In the genomic region with DNA sequence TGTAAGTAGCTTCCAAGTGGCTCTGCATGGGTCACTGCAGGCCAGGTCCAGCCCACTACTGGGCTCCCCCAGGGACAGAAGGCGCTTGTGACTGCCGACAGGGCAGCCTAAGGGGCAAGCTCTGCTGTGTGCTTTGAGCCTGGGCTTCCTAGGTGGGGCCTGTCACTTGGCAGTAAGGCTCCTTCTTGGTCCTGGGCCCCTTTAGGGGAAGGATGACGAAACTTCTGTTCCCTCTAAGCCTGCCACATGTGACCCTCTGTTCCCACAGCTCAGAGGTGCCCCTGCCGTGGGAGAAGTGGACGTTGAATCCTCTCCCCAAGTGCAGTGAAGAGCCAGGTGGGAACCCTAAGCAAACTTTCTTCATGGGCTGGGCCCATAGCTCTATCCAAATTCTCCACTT, we compare ENCODE assay signal across 15 mouse cellular contexts.
DNase-seq lines count a peak whose midpoint lies in the region; ATAC-seq lines count a peak whose summit lies in the region.
"Had no signal": no experiment of that assay in that cellular context is flagged by ENCODE, and none has a peak within 500 bp of the region (broad histone marks: within the 10 kb centered on the region; RNA-seq: fewer than 3 reads in every experiment).

No protein-coding gene starts in this region.

- H3K9ac ChIP-seq in forebrain, embryonic 13.5 days, result no peak overlapping the region
- no peak overlapping the region for H3K9ac ChIP-seq in forebrain, embryonic 15.5 days (replicated peaks)
- H3K9ac ChIP-seq in lung, embryonic 16.5 days (ENCODE audit: low read length), result no peak overlapping the region
- H3K9ac ChIP-seq in neural tube, embryonic 13.5 days, result no peak overlapping the region
- H3K9ac ChIP-seq: hindbrain, embryonic 15.5 days; liver, embryonic 14.5 days had no signal

- peak overlapping the region; percentile 66; the same call in 1 of the 2 replicates for H3K27ac ChIP-seq in forebrain, embryonic 13.5 days
- H3K27ac ChIP-seq in forebrain, embryonic 15.5 days (replicated peaks), result no peak overlapping the region
- no peak overlapping the region for H3K27ac ChIP-seq in lung, embryonic 16.5 days (ENCODE audit: low read length)
- H3K27ac ChIP-seq in neural tube, embryonic 13.5 days (replicated peaks), result no peak overlapping the region
- H3K27ac ChIP-seq: left cerebral cortex, adult 2 months; liver, embryonic 14.5 days had no signal

- ATAC-seq in forebrain, embryonic 13.5 days, result peak; percentile 4; the same call in 1 of the 2 replicates
- ATAC-seq in forebrain, embryonic 15.5 days (replicated peaks), result no peak
- peak; percentile 48 for ATAC-seq in lung, embryonic 16.5 days (ENCODE audit: low read depth)
- ATAC-seq in hematopoietic stem cell, adult 5-6 weeks (replicated peaks in 1 of 2; ENCODE audit: insufficient read depth in 1 of 2, low FRiP score in 2 of 2, low TSS enrichment in 1 of 2, low read depth in 1 of 2, poor library complexity in 2 of 2, severe bottlenecking in 2 of 2), result peak; percentile 13 to 29; a peak in 1 of 4 replicates
- ATAC-seq in neural tube, embryonic 13.5 days (ENCODE audit: low read depth), result peak; percentile 11

- no peaks in the 10 kb centered on the region for H3K36me3 ChIP-seq in forebrain, embryonic 13.5 days (ENCODE audit: poor library complexity, severe bottlenecking)
- H3K36me3 ChIP-seq in forebrain, embryonic 15.5 days, result no peaks in the 10 kb centered on the region
- no peaks in the 10 kb centered on the region for H3K36me3 ChIP-seq in lung, embryonic 16.5 days (ENCODE audit: control insufficient read depth, insufficient read depth, low read length)
- H3K36me3 ChIP-seq in neural tube, embryonic 13.5 days, result no peaks in the 10 kb centered on the region
- H3K36me3 ChIP-seq: hindbrain, embryonic 15.5 days had no signal

- 66% methylated on average over 5 of the region's 5 CpGs for WGBS in forebrain, embryonic 13.5 days
- WGBS in forebrain, embryonic 15.5 days, result 68% methylated on average over 5 of the region's 5 CpGs
- 56% methylated on average over 5 of the region's 5 CpGs for WGBS in lung, embryonic 16.5 days
- WGBS in neural tube, embryonic 13.5 days, result 75% methylated on average over 5 of the region's 5 CpGs

- DNase-seq in lung, postnatal 14 days, result no peak
- DNase-seq in gastrocnemius, postnatal 25 days, result no peak
- no peak for DNase-seq in embryo, embryonic 11 days
- DNase-seq: kidney, postnatal 14 days; right cerebral cortex, postnatal 25 days; thymus, postnatal 4 days had no signal

- no peak overlapping the region for H3K4me3 ChIP-seq in forebrain, embryonic 13.5 days
- H3K4me3 ChIP-seq in forebrain, embryonic 15.5 days, result no peak overlapping the region
- H3K4me3 ChIP-seq in lung, embryonic 16.5 days (ENCODE audit: low read length), result no peak overlapping the region
- no peak overlapping the region for H3K4me3 ChIP-seq in neural tube, embryonic 13.5 days
- H3K4me3 ChIP-seq: erythroblast, embryonic 14.5 days; hindbrain, embryonic 15.5 days; left cerebral cortex, adult 2 months had no signal

- H3K9me3 ChIP-seq in forebrain, embryonic 13.5 days (replicated peaks), result no peaks in the 10 kb centered on the region
- no peaks in the 10 kb centered on the region for H3K9me3 ChIP-seq in forebrain, embryonic 15.5 days
- no peaks in the 10 kb centered on the region for H3K9me3 ChIP-seq in lung, embryonic 16.5 days (ENCODE audit: control insufficient read depth, low read length)
- no peaks in the 10 kb centered on the region for H3K9me3 ChIP-seq in neural tube, embryonic 13.5 days
- H3K9me3 ChIP-seq: hindbrain, embryonic 15.5 days had no signal

- H3K4me2 ChIP-seq in forebrain, embryonic 13.5 days, result no peak overlapping the region
- no peak overlapping the region for H3K4me2 ChIP-seq in forebrain, embryonic 15.5 days (replicated peaks)
- no peak overlapping the region for H3K4me2 ChIP-seq in lung, embryonic 16.5 days (ENCODE audit: low read depth, low read length)
- H3K4me2 ChIP-seq in neural tube, embryonic 13.5 days, result no peak overlapping the region
- H3K4me2 ChIP-seq: hindbrain, embryonic 15.5 days had no signal

- peaks cover 36% of the 10 kb centered on the region for H3K4me1 ChIP-seq in forebrain, embryonic 13.5 days
- peaks cover 18% of the 10 kb centered on the region for H3K4me1 ChIP-seq in forebrain, embryonic 15.5 days
- H3K4me1 ChIP-seq in lung, embryonic 16.5 days (replicated peaks; ENCODE audit: control insufficient read depth, insufficient read depth, low read length), result peaks cover 14% of the 10 kb centered on the region
- peaks cover 27% of the 10 kb centered on the region for H3K4me1 ChIP-seq in neural tube, embryonic 13.5 days (replicated peaks)

- H3K27me3 ChIP-seq in forebrain, embryonic 13.5 days, result no peaks in the 10 kb centered on the region
- H3K27me3 ChIP-seq in forebrain, embryonic 15.5 days, result no peaks in the 10 kb centered on the region
- H3K27me3 ChIP-seq in lung, embryonic 16.5 days (ENCODE audit: control insufficient read depth, insufficient read depth, low read depth, low read length), result no peaks in the 10 kb centered on the region
- H3K27me3 ChIP-seq in neural tube, embryonic 13.5 days, result no peaks in the 10 kb centered on the region
- H3K27me3 ChIP-seq: hindbrain, embryonic 15.5 days had no signal
